Mouse (Mus musculus) lung, postnatal 0 days (tissue): Measurements from ENCODE around the gene Tmem59l. TPM values are rescaled to one million over a fixed set of nuclear protein-coding genes. Genes with fewer than 3 reads are reported as not detected.

Experiments
- ATAC-seq: fragments of 200-750 bp; cut with Nextera tagmentation; 2 replicates; pipeline ENCODE4 v1.8.0; 2017; ENCODE audit warnings: moderate library complexity
- DNase-seq: peaks from one replicate; pipeline ENCODE4 v3.0.0-alpha.2; 2016; ENCODE audit warnings: low spot score
- H3K27ac ChIP-seq: fragments of 300-500 bp; sonication (generic); 2 replicates; pipeline ENCODE4 v1.5.1; 2014; ENCODE audit warnings: antibody characterized with exemption, mild to moderate bottlenecking, low read length, mixed read lengths
- H3K27me3 ChIP-seq: fragments of 300-500 bp; sonication (generic); replicated peaks from 2 replicates; pipeline ENCODE4 v1.6.1; 2014; ENCODE audit warnings: low read length, mixed read lengths; ENCODE audit not compliant: insufficient read depth
- H3K36me3 ChIP-seq: fragments of 300-500 bp; sonication (generic); 2 replicates; pipeline ENCODE4 v1.6.1; 2014; ENCODE audit warnings: low read length, mixed read lengths; ENCODE audit not compliant: insufficient read depth
- H3K4me1 ChIP-seq: fragments of 300-500 bp; sonication (generic); 2 replicates; pipeline ENCODE4 v1.6.1; 2014; ENCODE audit warnings: antibody characterized with exemption, low read depth, low read length, mixed read lengths; ENCODE audit not compliant: insufficient read depth
- H3K4me2 ChIP-seq: fragments of 300-500 bp; sonication (generic); replicated peaks from 2 replicates; pipeline ENCODE4 v1.6.1; 2014; ENCODE audit warnings: low read depth, mild to moderate bottlenecking, low read length, moderate library complexity, mixed read lengths
- H3K4me3 ChIP-seq: fragments of 300-500 bp; sonication (generic); 2 replicates; pipeline ENCODE4 v1.5.1; 2014; ENCODE audit warnings: low read depth, low read length
- H3K9ac ChIP-seq: fragments of 300-500 bp; sonication (generic); replicated peaks from 2 replicates; pipeline ENCODE4 v1.6.1; 2014; ENCODE audit warnings: low read depth, mild to moderate bottlenecking
- H3K9me3 ChIP-seq: fragments of 300-500 bp; sonication (generic); 2 replicates; pipeline ENCODE4 v1.6.1; 2016; ENCODE audit warnings: low read length, mixed read lengths
- CTCF ChIP-seq: IDR thresholded peaks from 2 replicates; pipeline ENCODE4 v1.5.1; 2016; ENCODE audit warnings: antibody characterized with exemption, mild to moderate bottlenecking
- EP300 ChIP-seq: IDR thresholded peaks from 2 replicates; pipeline ENCODE4 v1.6.1; 2016; ENCODE audit warnings: antibody characterized with exemption, mild to moderate bottlenecking, control low read depth
- WGBS: fragments of 180-500 bp; shearing (Covaris S2); extraction: QIAGEN DNeasy Blood & Tissue Kit; methylation state at CpG from one replicate; pipeline ENCODE4 v1.1.7; 2014; 5-methylcytosine and 5-hydroxymethylcytosine counted together
- polyA plus RNA-seq: library from polyadenylated mRNA; unstranded; fragments of >200 nt; fragmentation: Nextera tagmentation; extraction: Ambion mirVana; gene quantifications from 2 replicates; pipeline ENCODE4 v1.2.1, GENCODE M21; 2015

Gene Tmem59l
- polyA plus RNA-seq, 1 experiment from 2014 or later, result 5.2 TPM

DNA sequence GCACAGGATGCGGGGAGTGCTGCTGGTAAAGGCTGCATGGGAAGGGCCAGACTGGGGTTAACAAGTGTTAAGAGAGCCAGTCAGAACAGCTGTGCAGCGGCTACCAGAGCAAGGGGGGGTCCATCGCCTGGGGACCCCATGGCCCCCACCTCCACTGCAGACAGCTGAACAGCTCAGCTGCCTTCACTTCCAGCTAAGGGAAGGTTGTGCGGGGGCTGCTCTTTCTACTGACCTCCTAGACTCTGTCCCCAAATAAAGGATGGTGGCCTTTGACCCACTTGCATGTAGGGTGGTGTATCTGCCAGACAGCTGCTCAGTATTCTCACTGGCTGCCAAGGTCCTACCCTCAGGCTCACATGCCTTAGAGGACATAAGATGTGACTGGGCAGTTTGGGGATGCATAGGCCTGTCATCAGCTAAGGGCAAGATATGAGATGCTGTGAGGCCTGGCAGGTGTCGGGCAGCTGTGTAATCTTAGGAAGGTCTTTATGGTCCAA is 19.9 kb downstream of the Tmem59l start:
- 69% methylated on average over 5 of the region's 5 CpGs for WGBS
- no peak for DNase-seq
- H3K4me3 ChIP-seq, result no peak overlapping the region
- no peaks in the 10 kb centered on the region for H3K9me3 ChIP-seq
- H3K36me3 ChIP-seq, result no peaks in the 10 kb centered on the region
- no peak overlapping the region for H3K4me2 ChIP-seq
- H3K27ac ChIP-seq, result no peak overlapping the region
- H3K9ac ChIP-seq, result no peak overlapping the region
- TF ChIP-seq EP300 (no peak), CTCF (no peak)
- H3K27me3 ChIP-seq, result no peaks in the 10 kb centered on the region
- no peak for ATAC-seq
- H3K4me1 ChIP-seq, result peaks cover 18% of the 10 kb centered on the region; the same call in 1 of the 2 replicates

DNA sequence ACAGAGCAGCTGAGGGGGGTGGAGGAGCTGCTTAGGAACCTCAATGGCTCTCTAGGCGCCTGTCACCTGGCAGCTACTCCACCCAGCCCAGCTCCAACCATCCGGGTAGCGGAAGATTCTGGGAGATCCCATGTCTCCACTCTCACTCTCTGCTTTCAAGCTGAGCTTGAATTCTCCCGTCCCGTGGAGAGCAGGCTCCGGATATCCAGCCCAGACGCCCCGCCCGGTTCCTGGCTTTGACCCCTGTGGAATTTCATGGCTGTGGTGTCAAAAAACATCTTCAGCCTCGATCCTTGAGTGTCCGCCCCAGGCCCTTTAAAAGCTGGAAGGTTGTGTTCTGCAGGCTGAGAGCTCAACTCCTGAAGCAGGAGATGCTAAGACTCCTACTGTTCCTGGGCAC is 20.4 kb downstream of the Tmem59l start:
- Histone ChIP-seq H3K4me3 (no peak overlapping the region), H3K9ac (no peak overlapping the region), H3K4me2 (no peak overlapping the region), H3K27ac (no peak overlapping the region), H3K4me1 (peaks cover 18% of the 10 kb centered on the region; the same call in 1 of the 2 replicates), H3K27me3 (no peaks in the 10 kb centered on the region), H3K9me3 (no peaks in the 10 kb centered on the region), H3K36me3 (no peaks in the 10 kb centered on the region)
- 34% methylated on average over 11 of the region's 11 CpGs for WGBS
- no peak for ATAC-seq
- TF ChIP-seq CTCF, result no peak
- no peak for TF ChIP-seq EP300
- no peak for DNase-seq

DNA sequence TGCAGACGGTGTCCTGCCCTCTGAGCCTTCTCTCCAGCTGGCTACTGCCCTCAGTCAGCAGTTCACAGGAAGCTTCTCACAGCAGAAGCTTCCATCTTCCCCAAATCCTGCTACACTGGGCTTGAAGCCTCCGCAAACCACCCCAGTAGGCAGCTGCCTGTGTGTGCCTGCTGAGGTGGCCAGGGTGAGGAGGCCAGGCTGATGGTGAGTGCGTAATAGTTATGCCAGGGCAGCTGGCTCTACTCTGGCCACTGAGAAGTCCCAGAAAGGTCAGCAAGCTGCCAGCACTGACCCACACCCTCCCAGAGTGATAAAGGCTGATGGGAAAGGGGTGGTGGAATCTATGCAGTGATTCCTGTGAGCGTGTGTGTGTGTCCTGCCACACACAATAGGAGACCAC is 20.9 kb downstream of the Tmem59l start:
- Histone ChIP-seq H3K9ac (no peak overlapping the region), H3K27me3 (no peaks in the 10 kb centered on the region), H3K9me3 (no peaks in the 10 kb centered on the region), H3K4me3 (no peak overlapping the region), H3K4me1 (peaks cover 18% of the 10 kb centered on the region; the same call in 1 of the 2 replicates), H3K27ac (no peak overlapping the region), H3K4me2 (no peak overlapping the region), H3K36me3 (no peaks in the 10 kb centered on the region)
- DNase-seq, result no peak
- no peak for ATAC-seq
- TF ChIP-seq EP300, result no peak
- TF ChIP-seq CTCF, result no peak
- WGBS, result 77% methylated on average over 4 of the region's 4 CpGs

DNA sequence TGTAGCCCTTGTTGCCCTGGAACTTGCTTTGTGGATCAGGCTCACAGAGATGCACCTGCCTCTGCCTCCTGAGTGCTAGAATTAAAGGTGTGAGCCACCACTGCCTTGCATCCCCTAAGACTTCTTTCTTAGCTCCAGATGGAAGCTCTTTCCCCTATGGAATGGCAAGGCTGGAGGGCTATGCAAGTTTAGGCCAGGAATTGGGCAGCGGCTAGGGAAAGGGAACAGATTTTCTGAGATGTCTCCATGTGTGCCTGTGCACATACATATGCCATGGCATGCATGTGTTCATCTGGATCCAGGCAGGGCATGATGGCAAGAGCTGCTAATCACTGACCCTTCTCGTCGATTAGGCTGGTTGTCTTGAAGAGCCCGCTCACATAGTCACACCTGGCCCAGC is 21.5 kb downstream of the Tmem59l start:
- no peak for DNase-seq
- no peaks in the 10 kb centered on the region for H3K36me3 ChIP-seq
- H3K4me3 ChIP-seq, result no peak overlapping the region
- H3K4me2 ChIP-seq, result no peak overlapping the region
- no peaks in the 10 kb centered on the region for H3K9me3 ChIP-seq
- WGBS, result 96% methylated on average over 4 of the region's 4 CpGs
- peaks cover 18% of the 10 kb centered on the region; the same call in 1 of the 2 replicates for H3K4me1 ChIP-seq
- H3K27me3 ChIP-seq, result no peaks in the 10 kb centered on the region
- TF ChIP-seq EP300 (no peak), CTCF (no peak)
- H3K9ac ChIP-seq, result no peak overlapping the region
- no peak for ATAC-seq
- H3K27ac ChIP-seq, result no peak overlapping the region

DNA sequence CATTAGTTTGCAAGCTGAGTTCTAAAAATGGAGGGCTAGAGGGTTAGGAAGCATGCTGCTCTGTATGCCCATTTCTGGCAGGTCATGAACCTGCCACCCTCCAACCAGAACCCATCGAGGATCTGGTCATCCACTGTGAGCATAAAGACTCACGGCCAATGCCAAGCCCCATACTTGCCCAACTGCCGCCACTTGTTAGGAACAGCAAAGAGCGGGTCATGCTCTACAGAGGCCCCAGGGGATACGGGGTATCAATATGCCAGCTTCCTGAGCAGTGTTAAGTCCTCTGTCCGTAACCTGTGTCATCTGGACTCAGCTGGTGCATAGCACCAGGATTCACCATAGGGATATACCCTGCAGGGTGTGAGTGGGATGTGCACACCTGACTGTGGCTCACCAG is 23.0 kb downstream of the Tmem59l start:
- Histone ChIP-seq H3K4me3 (no peak overlapping the region), H3K4me1 (peaks cover 11% of the 10 kb centered on the region; the same call in 1 of the 2 replicates), H3K27ac (no peak overlapping the region), H3K9ac (no peak overlapping the region), H3K27me3 (no peaks in the 10 kb centered on the region), H3K36me3 (no peaks in the 10 kb centered on the region), H3K4me2 (no peak overlapping the region), H3K9me3 (no peaks in the 10 kb centered on the region)
- DNase-seq (no peak), ATAC-seq (no peak)
- WGBS, result 91% methylated on average over 6 of the region's 6 CpGs
- no peak for TF ChIP-seq EP300
- no peak for TF ChIP-seq CTCF

DNA sequence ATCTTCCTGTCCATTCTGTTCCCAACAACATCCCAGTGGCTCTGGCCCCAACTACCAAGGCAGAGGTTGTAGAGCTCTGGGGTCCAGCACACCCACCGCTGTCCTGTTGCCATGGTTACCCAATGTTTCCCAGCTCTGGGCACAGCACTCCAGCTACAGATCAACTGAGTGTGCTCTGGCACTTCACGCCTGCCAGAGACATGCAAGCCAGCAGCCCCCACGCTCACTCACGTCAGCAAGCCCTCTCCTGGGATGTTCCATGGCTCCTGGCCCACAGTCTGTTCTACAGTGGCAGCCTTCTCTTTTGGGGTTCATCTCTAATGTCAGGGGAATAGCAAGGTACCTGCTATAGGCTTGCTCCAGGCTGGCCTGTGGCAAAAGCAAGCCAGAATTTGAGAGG is 23.9 kb downstream of the Tmem59l start:
- Histone ChIP-seq H3K9ac (no peak overlapping the region), H3K4me1 (peaks cover 11% of the 10 kb centered on the region; the same call in 1 of the 2 replicates), H3K9me3 (no peaks in the 10 kb centered on the region), H3K4me3 (no peak overlapping the region), H3K27ac (no peak overlapping the region), H3K36me3 (no peaks in the 10 kb centered on the region), H3K4me2 (no peak overlapping the region), H3K27me3 (no peaks in the 10 kb centered on the region)
- DNase-seq (no peak), ATAC-seq (no peak)
- TF ChIP-seq EP300, result no peak
- TF ChIP-seq CTCF, result no peak
- WGBS, result 62% methylated on average over 4 of the region's 4 CpGs

DNA sequence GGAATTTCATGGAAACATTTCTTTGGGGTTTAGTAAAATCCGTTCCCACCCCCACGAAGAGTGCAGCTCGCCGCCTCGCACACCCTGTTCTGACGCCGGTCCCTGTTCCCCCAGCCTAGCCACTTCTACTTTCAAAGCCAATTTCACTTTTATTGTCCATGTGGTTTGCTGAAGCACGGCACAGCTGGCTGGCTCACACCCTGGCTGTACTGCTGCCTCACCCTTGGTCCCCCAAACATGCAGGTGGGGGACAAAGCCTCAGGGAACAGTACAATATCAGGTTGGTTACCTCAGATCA is 24.7 kb downstream of the Tmem59l start:
- Histone ChIP-seq H3K4me1 (peaks cover 6% of the 10 kb centered on the region; the same call in 1 of the 2 replicates), H3K4me3 (no peak overlapping the region), H3K27me3 (no peaks in the 10 kb centered on the region), H3K9me3 (no peaks in the 10 kb centered on the region), H3K4me2 (no peak overlapping the region), H3K36me3 (no peaks in the 10 kb centered on the region), H3K9ac (no peak overlapping the region), H3K27ac (no peak overlapping the region)
- ATAC-seq (no peak), DNase-seq (no peak)
- TF ChIP-seq EP300 (no peak), CTCF (no peak)
- 93% methylated on average over 8 of the region's 8 CpGs for WGBS
